Mouse (Mus musculus) heart, postnatal 0 days (tissue): ENCODE measurements at regions not wholly inside any gene's neighbourhood (a gene's known extent, or its start where the extent isn't known, plus 50 kb on each side); places are given as distances from the start of the nearest gene placed in this dataset.

Source experiments
- CTCF ChIP-seq: IDR thresholded peaks from 2 replicates; pipeline ENCODE4 v1.5.1; 2016; ENCODE audit warnings: antibody characterized with exemption, control low read depth, low read depth
- EP300 ChIP-seq: IDR thresholded peaks from 2 replicates; pipeline ENCODE4 v1.6.1; 2016; ENCODE audit warnings: antibody characterized with exemption, low read depth

DNA sequence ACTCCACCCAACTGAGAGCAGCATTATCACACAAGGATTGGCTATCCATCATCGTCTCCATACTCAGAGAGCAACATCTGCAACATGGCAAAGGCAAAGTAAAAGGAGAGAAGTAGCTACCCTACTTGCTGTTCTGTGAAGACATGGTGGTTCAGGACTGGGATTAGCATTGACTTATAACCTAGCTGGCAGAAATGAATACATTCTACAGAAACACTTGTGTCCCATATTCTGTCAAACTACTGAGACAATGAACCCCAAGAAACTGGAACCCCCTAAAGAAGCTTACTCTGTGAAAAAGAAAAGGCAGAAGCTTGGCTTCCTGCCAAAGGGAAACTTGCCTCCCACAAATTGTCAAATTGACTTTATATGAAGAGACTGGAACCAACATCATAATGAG, 446.1 kb upstream of the Castor2 start:
- TF ChIP-seq EP300 = no peak
- no peak for TF ChIP-seq CTCF
